Mouse (Mus musculus) embryonic facial prominence, embryonic 11.5 days (tissue): Measurements from ENCODE around the gene Gm10974. TPM values are rescaled to one million over a fixed set of nuclear protein-coding genes. Genes with fewer than 3 reads are reported as not detected.

Source experiments
- ATAC-seq: fragments of 200-750 bp; cut with Nextera tagmentation; replicated peaks from 2 replicates; pipeline ENCODE4 v1.8.0; 2017; ENCODE audit warnings: low read depth; ENCODE audit not compliant: insufficient number of reproducible peaks, low FRiP score, low TSS enrichment
- DNase-seq: peaks from one replicate; pipeline ENCODE4 v3.0.0-alpha.2; 2015; ENCODE audit warnings: low spot score
- H3K27ac ChIP-seq: fragments of 300-500 bp; sonication (generic); replicated peaks from 2 replicates; pipeline ENCODE4 v1.5.1; 2014; ENCODE audit warnings: mild to moderate bottlenecking, low read depth, low read length, control low read depth
- H3K27me3 ChIP-seq: fragments of 300-500 bp; sonication (generic); 2 replicates; pipeline ENCODE4 v1.6.1; 2014; ENCODE audit warnings: mild to moderate bottlenecking, low read length, moderate library complexity, mixed read lengths; ENCODE audit not compliant: control insufficient read depth, insufficient read depth
- H3K36me3 ChIP-seq: fragments of 300-500 bp; sonication (generic); replicated peaks from 2 replicates; pipeline ENCODE4 v1.6.1; 2014; ENCODE audit warnings: low read depth, mild to moderate bottlenecking, low read length, moderate library complexity, mixed read lengths; ENCODE audit not compliant: control insufficient read depth, insufficient read depth
- H3K4me1 ChIP-seq: fragments of 300-500 bp; sonication (generic); 2 replicates; pipeline ENCODE4 v1.6.1; 2014; ENCODE audit warnings: low read length, mixed read lengths; ENCODE audit not compliant: control insufficient read depth, insufficient read depth
- H3K4me2 ChIP-seq: fragments of 300-500 bp; sonication (generic); 2 replicates; pipeline ENCODE4 v1.6.1; 2014; ENCODE audit warnings: low read depth, mild to moderate bottlenecking, control low read depth, low read length, moderate library complexity
- H3K4me3 ChIP-seq: fragments of 300-500 bp; sonication (generic); 2 replicates; pipeline ENCODE4 v1.5.1; 2014; ENCODE audit warnings: low read depth, low read length, control low read depth
- H3K9ac ChIP-seq: fragments of 300-500 bp; sonication (generic); replicated peaks from 2 replicates; pipeline ENCODE4 v1.6.1; 2014; ENCODE audit warnings: mild to moderate bottlenecking, control low read depth, low read length
- H3K9me3 ChIP-seq: fragments of 300-500 bp; sonication (generic); replicated peaks from 2 replicates; pipeline ENCODE4 v1.6.1; 2016; ENCODE audit warnings: mild to moderate bottlenecking, low read length, inconsistent platforms, mixed read lengths; ENCODE audit not compliant: control insufficient read depth
- WGBS: fragments of 180-500 bp; shearing (Covaris S2); extraction: QIAGEN DNeasy Blood & Tissue Kit; methylation state at CpG from one replicate; pipeline ENCODE4 v1.1.7; 2014; 5-methylcytosine and 5-hydroxymethylcytosine counted together
- polyA plus RNA-seq: library from polyadenylated mRNA; unstranded; fragments of >200 nt; fragmentation: Nextera tagmentation; extraction: Ambion mirVana; gene quantifications from 2 replicates; pipeline ENCODE4 v1.2.1, GENCODE M21; 2014

The Gm10974 gene
- polyA plus RNA-seq, 1 experiment from 2014 or later, result not detected

GRCm38 (mm10) chr7:66333906-66334500 lies 31.7 kb upstream of the Gm10974 start:
- Histone ChIP-seq H3K9me3 (no peaks in the 10 kb centered on the region), H3K36me3 (no peaks in the 10 kb centered on the region), H3K27me3 (no peaks in the 10 kb centered on the region), H3K27ac (no peak overlapping the region), H3K4me3 (no peak overlapping the region), H3K9ac (no peak overlapping the region), H3K4me2 (no peak overlapping the region), H3K4me1 (no peaks in the 10 kb centered on the region)
- 87% methylated on average over 4 of the region's 4 CpGs for WGBS
- ATAC-seq, result no peak
- DNase-seq, result no peak

DNA sequence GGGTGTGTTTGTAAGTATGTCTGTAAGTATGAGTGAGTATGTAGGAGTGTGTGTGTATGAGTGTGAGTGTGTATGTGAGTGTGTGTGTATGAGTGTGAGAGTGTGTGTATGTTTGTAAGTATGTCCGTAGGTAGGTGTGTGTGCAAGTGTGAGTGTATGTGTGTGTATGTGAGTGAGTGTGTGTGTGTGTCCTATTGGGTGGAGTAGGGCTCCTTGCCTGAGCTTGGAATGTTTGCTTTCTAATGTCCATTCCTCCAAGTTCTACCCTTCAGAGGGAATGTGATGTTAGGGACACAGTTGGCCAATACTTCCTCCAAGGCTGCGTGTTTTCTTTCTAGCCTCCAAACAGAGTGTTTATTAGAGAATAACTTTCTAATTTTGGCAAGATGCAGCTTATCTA lies 28.8 kb upstream of the Gm10974 start:
- ATAC-seq, result no peak
- no peak overlapping the region for H3K9ac ChIP-seq
- no peak overlapping the region for H3K27ac ChIP-seq
- H3K27me3 ChIP-seq, result no peaks in the 10 kb centered on the region
- no peaks in the 10 kb centered on the region for H3K36me3 ChIP-seq
- no peak for DNase-seq
- H3K4me3 ChIP-seq, result no peak overlapping the region
- H3K4me2 ChIP-seq, result no peak overlapping the region
- no peaks in the 10 kb centered on the region for H3K4me1 ChIP-seq
- H3K9me3 ChIP-seq, result no peaks in the 10 kb centered on the region
- WGBS, result 95% methylated on average over 2 of the region's 2 CpGs

- Histone ChIP-seq H3K9me3 (no peaks in the 10 kb centered on the region), H3K4me1 (no peaks in the 10 kb centered on the region)
- 52% methylated on average over 5 of the region's 5 CpGs for WGBS
Measured at GRCm38 (mm10) chr7:66339625-66340024, 26.1 kb upstream of the Gm10974 start.

DNA sequence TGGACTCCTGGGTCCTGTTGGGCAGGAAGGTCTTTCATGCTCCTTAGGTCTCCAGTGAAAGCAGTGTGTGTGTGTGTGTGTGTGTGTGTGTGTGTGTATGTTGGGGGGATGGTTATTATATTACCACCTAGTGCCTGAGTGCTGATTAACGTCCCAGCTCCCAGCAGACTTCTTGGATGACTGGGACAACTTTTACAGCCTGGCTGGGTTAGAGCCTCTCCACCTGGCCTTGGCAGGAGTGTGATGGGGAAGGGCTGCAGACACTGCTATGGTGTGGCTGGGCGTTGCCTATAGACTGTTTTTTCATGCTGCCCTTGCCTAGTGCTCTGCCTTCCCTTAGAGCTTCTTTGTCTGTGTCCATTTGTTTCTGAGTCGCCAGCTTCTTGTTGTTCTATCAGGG lies 25.7 kb upstream of the Gm10974 start:
- no peaks in the 10 kb centered on the region for H3K9me3 ChIP-seq
- 59% methylated on average over 3 of the region's 3 CpGs for WGBS
- ATAC-seq, result no peak

More at GRCm38 (mm10) chr7:66339625-66340024, 26.1 kb upstream of the Gm10974 start:
- ATAC-seq, result no peak
- Histone ChIP-seq H3K27me3 (no peaks in the 10 kb centered on the region), H3K4me3 (no peak overlapping the region), H3K27ac (no peak overlapping the region), H3K4me2 (no peak overlapping the region), H3K36me3 (no peaks in the 10 kb centered on the region), H3K9ac (no peak overlapping the region)
- no peak for DNase-seq

GRCm38 (mm10) chr7:66342323-66342722 lies 23.4 kb upstream of the Gm10974 start:
- H3K4me2 ChIP-seq, result no peak overlapping the region
- ATAC-seq (no peak), DNase-seq (peak; percentile 56)
- H3K4me1 ChIP-seq, result no peaks in the 10 kb centered on the region
- WGBS, result 36% methylated on average over 4 of the region's 4 CpGs
- H3K9me3 ChIP-seq, result no peaks in the 10 kb centered on the region
- no peak overlapping the region for H3K27ac ChIP-seq
- H3K36me3 ChIP-seq, result no peaks in the 10 kb centered on the region
- no peak overlapping the region for H3K9ac ChIP-seq
- H3K27me3 ChIP-seq, result no peaks in the 10 kb centered on the region
- no peak overlapping the region for H3K4me3 ChIP-seq

More for the DNA sequence above, 25.7 kb upstream of the Gm10974 start:
- Histone ChIP-seq H3K9ac (no peak overlapping the region), H3K36me3 (no peaks in the 10 kb centered on the region), H3K27ac (no peak overlapping the region), H3K4me1 (no peaks in the 10 kb centered on the region), H3K4me3 (no peak overlapping the region), H3K4me2 (no peak overlapping the region), H3K27me3 (no peaks in the 10 kb centered on the region)
- no peak for DNase-seq

DNA sequence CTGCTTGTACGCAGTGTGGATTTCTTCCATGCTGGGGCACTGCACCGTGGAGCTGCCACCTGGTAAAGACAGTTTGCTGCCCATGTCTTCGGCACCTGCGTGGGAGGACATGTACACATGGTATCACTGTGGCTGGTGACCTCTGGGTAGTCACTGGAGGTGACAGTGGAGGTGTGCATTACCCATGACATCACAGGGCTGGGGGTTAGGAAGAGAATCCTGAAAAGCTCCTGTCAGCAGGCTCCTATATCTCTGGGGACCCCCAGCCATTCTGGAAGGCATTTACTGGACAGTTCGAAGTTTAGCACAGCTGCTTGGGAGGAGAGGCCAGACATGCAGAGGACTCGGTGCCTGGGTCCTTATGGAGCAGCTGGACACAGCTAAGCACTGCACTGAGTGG lies 22.9 kb upstream of the Gm10974 start:
- no peak overlapping the region for H3K4me2 ChIP-seq
- WGBS, result 69% methylated on average over 6 of the region's 6 CpGs
- DNase-seq, result no peak
- H3K4me1 ChIP-seq, result no peaks in the 10 kb centered on the region
- H3K9ac ChIP-seq, result no peak overlapping the region
- no peak for ATAC-seq
- no peaks in the 10 kb centered on the region for H3K9me3 ChIP-seq
- H3K27ac ChIP-seq, result no peak overlapping the region
- no peaks in the 10 kb centered on the region for H3K27me3 ChIP-seq
- H3K4me3 ChIP-seq, result no peak overlapping the region
- H3K36me3 ChIP-seq, result no peaks in the 10 kb centered on the region

DNA sequence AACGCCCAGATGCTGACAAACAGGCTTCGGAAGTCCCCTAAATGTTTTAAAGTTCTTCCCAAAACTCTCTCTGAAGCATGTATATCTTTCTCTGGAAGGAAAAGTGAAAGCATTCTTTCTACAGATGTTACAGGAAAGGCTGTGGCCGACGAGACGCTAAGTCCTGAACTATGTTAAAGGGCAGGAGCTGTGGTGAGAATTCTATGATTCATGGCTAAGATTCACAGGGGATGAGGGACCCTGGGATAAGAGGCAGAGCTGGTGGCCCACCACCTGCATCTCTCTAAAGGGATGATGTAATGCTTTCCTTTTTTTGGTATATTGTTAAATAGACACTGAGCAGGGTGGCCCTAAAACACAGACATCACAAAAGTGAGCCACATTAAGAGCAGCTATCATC lies 22.4 kb upstream of the Gm10974 start:
- Histone ChIP-seq H3K4me2 (no peak overlapping the region), H3K27me3 (no peaks in the 10 kb centered on the region), H3K4me1 (no peaks in the 10 kb centered on the region), H3K4me3 (no peak overlapping the region), H3K9ac (no peak overlapping the region), H3K36me3 (no peaks in the 10 kb centered on the region), H3K27ac (no peak overlapping the region), H3K9me3 (no peaks in the 10 kb centered on the region)
- DNase-seq (no peak), ATAC-seq (no peak)
- WGBS, result 88% methylated on average over 5 of the region's 5 CpGs

DNA sequence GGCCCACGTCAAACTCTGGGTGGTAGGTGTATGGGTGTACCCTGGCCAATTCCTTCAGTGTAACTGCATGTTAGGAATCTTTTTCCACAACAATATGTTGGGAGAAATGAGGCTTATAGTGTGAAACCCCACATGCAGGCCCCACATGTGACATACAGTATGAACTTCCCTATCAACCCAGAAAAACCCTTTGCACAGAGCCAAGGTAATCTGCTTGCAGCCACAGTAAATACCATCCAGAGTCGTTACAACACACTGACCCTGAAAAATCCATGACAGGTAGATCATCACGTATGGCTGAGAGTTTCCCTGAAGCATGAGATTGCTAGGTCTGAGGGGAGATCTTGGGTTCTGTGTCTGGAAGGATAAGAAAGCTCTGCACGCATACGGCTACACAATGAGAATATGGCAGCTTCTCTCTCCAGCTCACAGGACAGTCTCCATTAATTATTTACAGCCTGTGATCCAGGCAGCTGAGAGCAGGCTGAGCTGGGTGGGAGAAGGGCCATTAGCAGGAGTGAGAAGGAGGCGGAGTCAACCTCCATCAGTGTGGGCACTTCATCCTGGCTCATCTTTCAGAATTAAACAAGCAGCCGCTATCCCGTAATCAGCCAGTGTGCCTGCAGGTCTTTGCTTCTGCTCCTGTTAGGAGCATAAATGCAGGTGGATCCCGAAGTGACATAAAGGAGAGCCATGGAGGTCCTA lies 18.6 kb upstream of the Gm10974 start:
- ATAC-seq (no peak; the same call in 1 of the 2 replicates), DNase-seq (no peak)
- Histone ChIP-seq H3K4me3 (no peak overlapping the region), H3K27ac (no peak overlapping the region), H3K4me2 (no peak overlapping the region), H3K9ac (no peak overlapping the region), H3K4me1 (no peaks in the 10 kb centered on the region), H3K9me3 (no peaks in the 10 kb centered on the region), H3K27me3 (no peaks in the 10 kb centered on the region), H3K36me3 (no peaks in the 10 kb centered on the region)
- 55% methylated on average over 9 of the region's 9 CpGs for WGBS
